Mouse (Mus musculus) cortical plate, adult 2 months (tissue): Measurements from ENCODE around the gene Mest.

Experiments
- CTCF ChIP-seq: fragments of 200-500 bp; IDR thresholded peaks from 2 replicates; pipeline ENCODE4 v1.5.1; 2011; ENCODE audit warnings: mild to moderate bottlenecking, control low read depth, low read length; ENCODE audit not compliant: insufficient read depth; ENCODE audit errors: extremely low read depth
- POLR2A ChIP-seq: fragments of 200-500 bp; IDR thresholded peaks from 2 replicates; pipeline ENCODE4 v1.6.1; 2011; ENCODE audit warnings: mild to moderate bottlenecking, low read length, control low read depth; ENCODE audit not compliant: insufficient read depth; ENCODE audit errors: extremely low read depth

DNA sequence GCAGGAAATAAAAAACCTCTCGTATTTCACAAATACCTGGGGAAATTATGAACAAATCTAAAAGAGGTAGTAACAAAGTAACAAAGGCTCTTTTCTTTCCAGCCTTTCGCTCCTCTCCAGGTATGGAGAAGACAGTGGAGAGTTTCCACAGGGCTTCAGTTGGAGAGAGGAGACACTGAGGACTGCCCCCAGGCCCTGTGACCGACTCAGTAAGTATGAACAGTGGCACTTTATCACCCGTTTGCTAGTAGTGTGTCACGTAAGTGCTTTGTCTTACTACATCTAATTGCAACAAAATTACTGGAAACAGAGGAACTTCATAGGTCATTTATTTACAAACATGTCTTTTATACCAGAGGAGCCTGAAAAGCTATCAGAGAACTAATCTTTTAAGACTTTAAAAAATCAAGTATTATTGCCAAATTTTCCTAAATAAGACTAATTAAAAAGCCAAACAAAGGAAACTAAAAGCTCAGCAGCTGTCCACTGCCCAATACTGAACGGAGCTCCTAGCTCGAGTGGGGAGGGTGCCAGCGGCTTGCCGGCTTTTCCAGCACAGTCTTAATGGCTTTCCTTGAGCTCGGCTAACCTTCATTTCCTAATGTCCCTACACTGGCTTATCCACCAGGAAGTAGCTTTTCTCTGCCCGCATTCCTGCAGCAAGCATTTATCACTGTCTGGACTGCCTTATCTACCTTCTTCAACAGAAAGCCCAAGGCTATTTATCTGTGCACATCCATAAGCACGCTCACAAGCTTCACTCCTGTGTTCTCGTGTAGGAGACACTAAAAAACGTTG lies 49.4 kb upstream of the Mest start:
- no peak for TF ChIP-seq CTCF
- TF ChIP-seq POLR2A = no peak
